Comparison of ENCODE assay signal across 8 mouse cellular contexts in genomic region chr11:69088103-69088855, GRCm38 (mm10). TPM values are rescaled to one million over a fixed set of nuclear protein-coding genes. Genes with fewer than 3 reads are reported as not detected.
DNase-seq lines count a peak whose midpoint lies in the region; ATAC-seq and TF ChIP-seq lines count a peak whose summit lies in the region.

Vamp2 (plus strand) TSS chr11:69088490.

- peak; percentile 65; the same call in 1 of the 2 replicates for TF ChIP-seq POLR2A in bone marrow, adult 2 months (IDR thresholded peaks at IDR 0.05; ENCODE audit: borderline replicate concordance, control insufficient read depth, low read depth, low read length)

- H3K9me3 ChIP-seq in heart, embryonic 11.5 days (replicated peaks; ENCODE audit: control insufficient read depth, low read length): no peaks in the 10 kb centered on the region
- no peaks in the 10 kb centered on the region for H3K9me3 ChIP-seq in kidney, embryonic 16.5 days (ENCODE audit: low read length)
- H3K9me3 ChIP-seq in liver, embryonic 12.5 days (replicated peaks): no peaks in the 10 kb centered on the region

- H3K9ac ChIP-seq in heart, embryonic 11.5 days (ENCODE audit: low read depth, low read length): peak within 1 kb of the TSS; percentile 96
- H3K9ac ChIP-seq in kidney, embryonic 16.5 days (replicated peaks; ENCODE audit: low read length): peak within 1 kb of the TSS; percentile 99
- peak within 1 kb of the TSS; percentile 100 for H3K9ac ChIP-seq in liver, embryonic 12.5 days

- H3K4me3 ChIP-seq in bone marrow, adult 2 months (replicated peaks; ENCODE audit: control insufficient read depth, low read depth, low read length): peak within 1 kb of the TSS; percentile 86
- H3K4me3 ChIP-seq in heart, embryonic 11.5 days (ENCODE audit: low read depth, low read length): peak within 1 kb of the TSS; percentile 76
- peak within 1 kb of the TSS; percentile 100 for H3K4me3 ChIP-seq in kidney, embryonic 16.5 days (ENCODE audit: low read length)
- peak within 1 kb of the TSS; percentile 100 for H3K4me3 ChIP-seq in liver, embryonic 12.5 days

- H3K4me2 ChIP-seq in heart, embryonic 11.5 days: peak within 1 kb of the TSS; percentile 75
- H3K4me2 ChIP-seq in kidney, embryonic 16.5 days (replicated peaks; ENCODE audit: low read depth, low read length): peak within 1 kb of the TSS; percentile 72
- H3K4me2 ChIP-seq in liver, embryonic 12.5 days: peak within 1 kb of the TSS; percentile 98

- peak; percentile 78 for DNase-seq in 416B (ENCODE audit: low read depth)
- DNase-seq in naive thymus-derived CD4-positive, alpha-beta T cell, adult 2 months (ENCODE audit: low read depth): peak; percentile 93
- DNase-seq in splenic B cell, adult 2 months (ENCODE audit: low read depth, low spot score): peak; percentile 93

- WGBS in bone marrow, adult 2 months: under 1% methylated on average over 67 of the region's 67 CpGs
- under 1% methylated on average over 62 of the region's 67 CpGs for WGBS in heart, embryonic 11.5 days (ENCODE audit: insufficient replicate concordance)
- under 1% methylated on average over 60 of the region's 67 CpGs for WGBS in kidney, embryonic 16.5 days
- WGBS in liver, embryonic 12.5 days (ENCODE audit: insufficient replicate concordance): under 1% methylated on average over 64 of the region's 67 CpGs

- H3K4me1 ChIP-seq in bone marrow, adult 2 months (ENCODE audit: control insufficient read depth, insufficient read depth, low read length): peaks cover 3% of the 10 kb centered on the region; the same call in 1 of the 2 replicates
- peaks cover 37% of the 10 kb centered on the region for H3K4me1 ChIP-seq in heart, embryonic 11.5 days (ENCODE audit: control insufficient read depth, insufficient read depth, low read length)
- H3K4me1 ChIP-seq in kidney, embryonic 16.5 days (ENCODE audit: insufficient read depth, low read length): peaks cover 37% of the 10 kb centered on the region
- H3K4me1 ChIP-seq in liver, embryonic 12.5 days: peaks cover 55% of the 10 kb centered on the region

- 0 out of 2 replicates have a peak, but pooled peaks cover 3% of the 10 kb centered on the region for H3K36me3 ChIP-seq in heart, embryonic 11.5 days (ENCODE audit: control insufficient read depth, insufficient read depth, low read length)
- H3K36me3 ChIP-seq in kidney, embryonic 16.5 days (ENCODE audit: insufficient read depth, low read length): peaks cover 18% of the 10 kb centered on the region; the same call in 1 of the 2 replicates
- peaks cover 30% of the 10 kb centered on the region for H3K36me3 ChIP-seq in liver, embryonic 12.5 days
- peaks cover 7% of the 10 kb centered on the region for H3K36me3 ChIP-seq in splenic B cell, adult 2 months (ENCODE audit: control insufficient read depth, insufficient read depth, low read length, poor library complexity, severe bottlenecking)

- peak; percentile 64 for ATAC-seq in erythroblast, adult 5-6 weeks (replicated peaks; ENCODE audit: low FRiP score, poor library complexity, severe bottlenecking)
- ATAC-seq in heart, embryonic 11.5 days (replicated peaks; ENCODE audit: insufficient number of reproducible peaks, low FRiP score, low TSS enrichment): peak; percentile 63
- ATAC-seq in kidney, embryonic 16.5 days (ENCODE audit: low FRiP score, low TSS enrichment): peak; percentile 72
- peak; percentile 63 for ATAC-seq in liver, embryonic 12.5 days

- peak within 1 kb of the TSS; percentile 97 for H3K27ac ChIP-seq in bone marrow, adult 2 months (ENCODE audit: control insufficient read depth, insufficient read depth, low read depth, low read length, poor library complexity)
- peak within 1 kb of the TSS; percentile 92 for H3K27ac ChIP-seq in heart, embryonic 11.5 days (ENCODE audit: low read depth, low read length)
- H3K27ac ChIP-seq in kidney, embryonic 16.5 days (ENCODE audit: low read length): peak within 1 kb of the TSS; percentile 97
- H3K27ac ChIP-seq in liver, embryonic 12.5 days: peak within 1 kb of the TSS; percentile 96

- H3K27me3 ChIP-seq in heart, embryonic 11.5 days (ENCODE audit: control insufficient read depth, insufficient read depth, low read length): no peaks in the 10 kb centered on the region
- no peaks in the 10 kb centered on the region for H3K27me3 ChIP-seq in kidney, embryonic 16.5 days (ENCODE audit: insufficient read depth, low read length)
- no peaks in the 10 kb centered on the region for H3K27me3 ChIP-seq in liver, embryonic 12.5 days (replicated peaks)
- no peaks in the 10 kb centered on the region for H3K27me3 ChIP-seq in splenic B cell, adult 2 months (ENCODE audit: control insufficient read depth, insufficient read depth, low read length, poor library complexity, severe bottlenecking)

- TF ChIP-seq CTCF in bone marrow, adult 2 months (IDR thresholded peaks at IDR 0.05; ENCODE audit: control insufficient read depth, insufficient read depth, low read length): no peak

RNA-seq across cellular contexts. Expression of gene Vamp2, which starts in this region (rescaled TPM):
- polyA plus RNA-seq in bone marrow, adult 2 months (2011; ENCODE audit: insufficient read depth, insufficient read length, low replicate concordance, missing spikeins): 50.5 and 55.9 TPM in 2 replicates
- total RNA-seq in erythroblast, adult 5-6 weeks (2015; ENCODE audit: low replicate concordance): 50.3 and 58.7 TPM in 2 replicates
- total RNA-seq in erythroblast, adult 5-6 weeks (2017; ENCODE audit: low replicate concordance): 12.4 and 17.8 TPM in 2 replicates
- 89.7 and 94.7 TPM in 2 replicates for polyA plus RNA-seq in heart, embryonic 11.5 days (2014; fragmentation: Nextera tagmentation; extraction: Ambion mirVana)
- 81.5 and 114 TPM in 2 replicates for polyA plus RNA-seq in kidney, embryonic 16.5 days (2015; fragmentation: Nextera tagmentation; extraction: Ambion mirVana)
- polyA plus RNA-seq in liver, embryonic 12.5 days (2016; fragmentation: Nextera tagmentation; extraction: Ambion mirVana): 26.3 and 27.5 TPM in 2 replicates

Comparison
In these comparisons a context has a peak if more than half of its experiments do, and no peak if none do; other contexts are left out.
1. Peak in every context shown above with its lines: DNase-seq, ATAC-seq, H3K4me3 ChIP-seq and H3K27ac ChIP-seq.